ENCODE assay signal across 16 mouse cellular contexts in genomic region chr5:64095342-64095993, GRCm38 (mm10). TPM values are rescaled to one million over a fixed set of nuclear protein-coding genes. Genes with fewer than 3 reads are reported as not detected.
DNase-seq lines count a peak whose midpoint lies in the region; ATAC-seq and TF ChIP-seq lines count a peak whose summit lies in the region.
"Had no signal": no experiment of that assay in that cellular context is flagged by ENCODE, and none has a peak within 500 bp of the region (broad histone marks: within the 10 kb centered on the region; RNA-seq: fewer than 3 reads in every experiment).

No protein-coding gene starts in this region.

- H3K4me2 ChIP-seq in liver, embryonic 15.5 days = peak overlapping the region; percentile 18
- H3K4me2 ChIP-seq in forebrain, embryonic 14.5 days (ENCODE audit: low read length) = no peak overlapping the region
- H3K4me2 ChIP-seq: midbrain, embryonic 12.5 days had no signal

- no peaks in the 10 kb centered on the region; the same call in 1 of the 2 replicates for H3K36me3 ChIP-seq in ES-Bruce4 (ENCODE audit: control insufficient read depth, insufficient read depth, low read length, poor library complexity, severe bottlenecking)
- peaks cover 4% of the 10 kb centered on the region; the same call in 1 of the 2 replicates for H3K36me3 ChIP-seq in liver, embryonic 15.5 days (replicated peaks)
- H3K36me3 ChIP-seq in forebrain, embryonic 14.5 days (ENCODE audit: control insufficient read depth, insufficient read depth, low read length) = peaks cover 17% of the 10 kb centered on the region

- ATAC-seq in liver, embryonic 15.5 days (ENCODE audit: insufficient read depth) = peak; percentile 40
- ATAC-seq in forebrain, embryonic 14.5 days = no peak

- H3K4me3 ChIP-seq in ES-Bruce4 (ENCODE audit: low read depth, low read length) = no peak overlapping the region
- no peak overlapping the region for H3K4me3 ChIP-seq in liver, embryonic 15.5 days (replicated peaks)
- H3K4me3 ChIP-seq in forebrain, embryonic 14.5 days (ENCODE audit: low read depth, low read length) = no peak overlapping the region
- H3K4me3 ChIP-seq: kidney, embryonic 15.5 days; midbrain, embryonic 12.5 days had no signal

- 20% methylated on average over 5 of the region's 5 CpGs for WGBS in liver, embryonic 15.5 days (ENCODE audit: insufficient replicate concordance)
- WGBS in forebrain, embryonic 14.5 days = 84% methylated on average over 5 of the region's 5 CpGs

- no peaks in the 10 kb centered on the region for H3K27me3 ChIP-seq in ES-Bruce4 (ENCODE audit: control insufficient read depth, insufficient read depth, low read length, poor library complexity, severe bottlenecking)
- no peaks in the 10 kb centered on the region for H3K27me3 ChIP-seq in liver, embryonic 15.5 days
- no peaks in the 10 kb centered on the region for H3K27me3 ChIP-seq in forebrain, embryonic 14.5 days (replicated peaks; ENCODE audit: control insufficient read depth, insufficient read depth, low read length)
- H3K27me3 ChIP-seq: hindbrain, embryonic 15.5 days; kidney, embryonic 15.5 days had no signal

- TF ChIP-seq CTCF in ES-Bruce4 (IDR thresholded peaks at IDR 0.05; ENCODE audit: low read depth, low read length) = no peak

- H3K9ac ChIP-seq in ES-Bruce4 (ENCODE audit: low read depth, poor library complexity, severe bottlenecking) = no peak overlapping the region
- no peak overlapping the region for H3K9ac ChIP-seq in liver, embryonic 15.5 days
- no peak overlapping the region for H3K9ac ChIP-seq in forebrain, embryonic 14.5 days (ENCODE audit: low read length)
- H3K9ac ChIP-seq: hindbrain, embryonic 15.5 days; kidney, embryonic 15.5 days; lung, embryonic 14.5 days; midbrain, embryonic 12.5 days had no signal

- H3K9me3 ChIP-seq in ES-Bruce4 (replicated peaks; ENCODE audit: control insufficient read depth, insufficient read depth, low read length, poor library complexity, severe bottlenecking) = no peaks in the 10 kb centered on the region
- no peaks in the 10 kb centered on the region for H3K9me3 ChIP-seq in liver, embryonic 15.5 days (replicated peaks)
- H3K9me3 ChIP-seq in forebrain, embryonic 14.5 days (replicated peaks; ENCODE audit: control insufficient read depth, low read length) = no peaks in the 10 kb centered on the region
- H3K9me3 ChIP-seq: hindbrain, embryonic 15.5 days; kidney, embryonic 15.5 days; midbrain, embryonic 12.5 days had no signal

- DNase-seq in lung, postnatal 10 days = peak; percentile 21
- no peak for DNase-seq in lung, adult 18-20 months
- DNase-seq in ZHBTc4 (ENCODE audit: low read depth, low spot score) = peak; percentile 84
- DNase-seq in layer of hippocampus, adult 11-12 months (ENCODE audit: low spot score) = no peak
- no peak for DNase-seq in adrenal gland, adult 8-10 months
- no peak for DNase-seq in forebrain, embryonic 14.5 days (ENCODE audit: low spot score)
- DNase-seq: adrenal gland, postnatal 14 days; cerebellum, postnatal 14 days; gastrocnemius, postnatal 36 days; lung, embryonic 14.5 days; right cerebral cortex, postnatal 4 days had no signal

- TF ChIP-seq EP300 in ES-Bruce4 (IDR thresholded peaks at IDR 0.05; ENCODE audit: insufficient read depth, low read depth, low read length) = 0 out of 2 replicates have a peak, but pooled peaks have one; percentile 40

- peaks cover 4% of the 10 kb centered on the region for H3K4me1 ChIP-seq in ES-Bruce4 (ENCODE audit: control insufficient read depth, insufficient read depth, low read length)
- peaks cover 40% of the 10 kb centered on the region for H3K4me1 ChIP-seq in liver, embryonic 15.5 days (replicated peaks)
- H3K4me1 ChIP-seq in forebrain, embryonic 14.5 days (ENCODE audit: control insufficient read depth, insufficient read depth, low read length) = 0 out of 2 replicates have a peak, but pooled peaks cover 8% of the 10 kb centered on the region

- no peak for TF ChIP-seq POLR2A in ES-Bruce4 (IDR thresholded peaks at IDR 0.05; ENCODE audit: insufficient read depth, low read length)

- no peak overlapping the region for H3K27ac ChIP-seq in ES-Bruce4 (ENCODE audit: insufficient read depth, low read length)
- H3K27ac ChIP-seq in liver, embryonic 15.5 days (replicated peaks) = peak overlapping the region; percentile 59
- no peak overlapping the region for H3K27ac ChIP-seq in forebrain, embryonic 14.5 days (ENCODE audit: low read depth, low read length)
- H3K27ac ChIP-seq: hindbrain, embryonic 15.5 days; kidney, embryonic 15.5 days; midbrain, embryonic 12.5 days had no signal

RNA-seq across cellular contexts. Expression of gene Pgm2, which starts 2.7 kb away (rescaled TPM):
- polyA plus RNA-seq in ES-Bruce4 (2011; ENCODE audit: insufficient read depth, insufficient read length, low read depth, missing spikeins) = 40.9 and 45.7 TPM in 2 replicates
- polyA plus RNA-seq in liver, embryonic 15.5 days (2015; fragmentation: Nextera tagmentation; extraction: Ambion mirVana) = 15.1 and 16.8 TPM in 2 replicates
- total RNA-seq in adrenal gland, adult 8-10 months (2022) = 10 to 100 TPM; 14.6 to 27.4 (median 20.5) TPM
- polyA plus RNA-seq in forebrain, embryonic 14.5 days (2014; fragmentation: Nextera tagmentation; extraction: Ambion mirVana) = 26.5 and 28.1 TPM in 2 replicates

Comparison
In these comparisons a context has a peak if more than half of its experiments do, and no peak if none do; other contexts are left out.
1. DNase-seq: peak in lung, postnatal 10 days (single experiment) and ZHBTc4 (single experiment); none in lung, adult 18-20 months (0 of 2), layer of hippocampus, adult 11-12 months (single experiment), adrenal gland, adult 8-10 months (single experiment) and forebrain, embryonic 14.5 days (single experiment).